Mouse (Mus musculus) embryonic fibroblast, embryonic 13.5 days (primary cell): Measurements from ENCODE around the gene Rbbp4.

ENCODE experiments used
- CTCF ChIP-seq: IDR thresholded peaks from 2 replicates; pipeline ENCODE4 v1.5.1; 2011; ENCODE audit warnings: mild to moderate bottlenecking, control low read depth, low read length, moderate library complexity, borderline replicate concordance; ENCODE audit not compliant: insufficient read depth
- POLR2A ChIP-seq: IDR thresholded peaks from 2 replicates; pipeline ENCODE4 v1.6.1; 2011; ENCODE audit warnings: low read depth, mild to moderate bottlenecking, control low read depth, low read length, moderate library complexity

GRCm38 (mm10) chr4:129303401-129303800 is 31.8 kb downstream of the Rbbp4 start:
- TF ChIP-seq POLR2A (no peak), CTCF (no peak)
